Mouse (Mus musculus): ENCODE measurements around the gene Snx29. TPM values are rescaled to one million over a fixed set of nuclear protein-coding genes. Genes with fewer than 3 reads are reported as not detected.

Snx29 gene
- polyA plus RNA-seq, 1 experiment from 2014 or later, result 13.2 TPM

GRCm38 (mm10) chr16:11746036-11746435, 423.3 kb downstream of the Snx29 start:
- Histone ChIP-seq H3K36me3 (no peaks in the 10 kb centered on the region), H3K4me2 (no peak overlapping the region), H3K4me3 (no peak overlapping the region), H3K27ac (no peak overlapping the region), H3K4me1 (no peaks in the 10 kb centered on the region), H3K27me3 (no peaks in the 10 kb centered on the region), H3K9me3 (no peaks in the 10 kb centered on the region), H3K9ac (no peak overlapping the region)
- no peak for ATAC-seq (ENCODE audit: insufficient number of reproducible peaks, low FRiP score, low TSS enrichment, low read depth)
- 97% methylated on average over 2 of the region's 2 CpGs for WGBS

GRCm38 (mm10) chr16:11747867-11748266, 425.2 kb downstream of the Snx29 start:
- no peak overlapping the region for H3K27ac ChIP-seq
- 85% methylated on average over 5 of the region's 5 CpGs for WGBS
- H3K4me1 ChIP-seq, result no peaks in the 10 kb centered on the region
- ATAC-seq (ENCODE audit: insufficient number of reproducible peaks, low FRiP score, low TSS enrichment, low read depth), result no peak
- no peaks in the 10 kb centered on the region for H3K36me3 ChIP-seq
- H3K9me3 ChIP-seq, result no peaks in the 10 kb centered on the region
- H3K4me2 ChIP-seq, result no peak overlapping the region
- H3K4me3 ChIP-seq, result no peak overlapping the region
- no peaks in the 10 kb centered on the region for H3K27me3 ChIP-seq
- H3K9ac ChIP-seq, result no peak overlapping the region

- ATAC-seq (ENCODE audit: insufficient number of reproducible peaks, low FRiP score, low TSS enrichment, low read depth), result no peak
- Histone ChIP-seq H3K4me3 (no peak overlapping the region), H3K27me3 (no peaks in the 10 kb centered on the region), H3K36me3 (no peaks in the 10 kb centered on the region), H3K27ac (no peak overlapping the region), H3K4me2 (no peak overlapping the region), H3K9me3 (no peaks in the 10 kb centered on the region), H3K9ac (no peak overlapping the region), H3K4me1 (no peaks in the 10 kb centered on the region)
- 87% methylated on average over 3 of the region's 3 CpGs for WGBS
Observed at GRCm38 (mm10) chr16:11749111-11749510, 426.4 kb downstream of the Snx29 start.

GRCm38 (mm10) chr16:11750605-11751004, 427.9 kb downstream of the Snx29 start:
- H3K4me2 ChIP-seq, result no peak overlapping the region
- H3K4me3 ChIP-seq, result no peak overlapping the region
- no peak overlapping the region for H3K27ac ChIP-seq
- no peaks in the 10 kb centered on the region for H3K27me3 ChIP-seq
- H3K36me3 ChIP-seq, result no peaks in the 10 kb centered on the region
- ATAC-seq (ENCODE audit: insufficient number of reproducible peaks, low FRiP score, low TSS enrichment, low read depth), result no peak
- H3K4me1 ChIP-seq, result no peaks in the 10 kb centered on the region
- no peak overlapping the region for H3K9ac ChIP-seq
- no peaks in the 10 kb centered on the region for H3K9me3 ChIP-seq

GRCm38 (mm10) chr16:11752557-11752956, 429.8 kb downstream of the Snx29 start:
- Histone ChIP-seq H3K9me3 (no peaks in the 10 kb centered on the region), H3K36me3 (no peaks in the 10 kb centered on the region), H3K27me3 (no peaks in the 10 kb centered on the region), H3K4me1 (no peaks in the 10 kb centered on the region), H3K9ac (no peak overlapping the region), H3K4me3 (no peak overlapping the region), H3K4me2 (no peak overlapping the region), H3K27ac (no peak overlapping the region)
- 83% methylated on average over 5 of the region's 5 CpGs for WGBS
- no peak for ATAC-seq (ENCODE audit: insufficient number of reproducible peaks, low FRiP score, low TSS enrichment, low read depth)

GRCm38 (mm10) chr16:11753466-11753865, 430.8 kb downstream of the Snx29 start:
- Histone ChIP-seq H3K36me3 (no peaks in the 10 kb centered on the region), H3K4me2 (no peak overlapping the region), H3K4me1 (no peaks in the 10 kb centered on the region), H3K9me3 (no peaks in the 10 kb centered on the region), H3K9ac (no peak overlapping the region), H3K4me3 (no peak overlapping the region), H3K27me3 (no peaks in the 10 kb centered on the region), H3K27ac (no peak overlapping the region)
- no peak for ATAC-seq (ENCODE audit: insufficient number of reproducible peaks, low FRiP score, low TSS enrichment, low read depth)
- WGBS, result 84% methylated on average over 2 of the region's 2 CpGs

- Histone ChIP-seq H3K36me3 (no peaks in the 10 kb centered on the region), H3K4me1 (no peaks in the 10 kb centered on the region), H3K4me3 (no peak overlapping the region), H3K9ac (no peak overlapping the region), H3K27me3 (no peaks in the 10 kb centered on the region), H3K9me3 (no peaks in the 10 kb centered on the region), H3K4me2 (no peak overlapping the region), H3K27ac (no peak overlapping the region)
- no peak for ATAC-seq (ENCODE audit: insufficient number of reproducible peaks, low FRiP score, low TSS enrichment, low read depth)
- 88% methylated on average over 2 of the region's 2 CpGs for WGBS
Observed at GRCm38 (mm10) chr16:11754136-11754535, 431.4 kb downstream of the Snx29 start.

GRCm38 (mm10) chr16:11755281-11756066, 432.8 kb downstream of the Snx29 start:
- H3K36me3 ChIP-seq, result no peaks in the 10 kb centered on the region
- no peak overlapping the region for H3K4me3 ChIP-seq
- no peak overlapping the region for H3K27ac ChIP-seq
- WGBS, result 85% methylated on average over 9 of the region's 9 CpGs
- H3K4me1 ChIP-seq, result no peaks in the 10 kb centered on the region
- no peak for ATAC-seq (ENCODE audit: insufficient number of reproducible peaks, low FRiP score, low TSS enrichment, low read depth)
- H3K9ac ChIP-seq, result no peak overlapping the region
- H3K9me3 ChIP-seq, result no peaks in the 10 kb centered on the region
- H3K4me2 ChIP-seq, result no peak overlapping the region
- H3K27me3 ChIP-seq, result no peaks in the 10 kb centered on the region

GRCm38 (mm10) chr16:11756598-11757245, 434.0 kb downstream of the Snx29 start:
- 74% methylated on average over 1 of the region's 1 CpGs for WGBS
- Histone ChIP-seq H3K27me3 (no peaks in the 10 kb centered on the region), H3K4me2 (no peak overlapping the region), H3K27ac (no peak overlapping the region), H3K9me3 (no peaks in the 10 kb centered on the region), H3K4me3 (no peak overlapping the region), H3K9ac (no peak overlapping the region), H3K4me1 (no peaks in the 10 kb centered on the region), H3K36me3 (no peaks in the 10 kb centered on the region)
- no peak for ATAC-seq (ENCODE audit: insufficient number of reproducible peaks, low FRiP score, low TSS enrichment, low read depth)

GRCm38 (mm10) chr16:11757471-11757870, 434.8 kb downstream of the Snx29 start:
- Histone ChIP-seq H3K4me1 (no peaks in the 10 kb centered on the region), H3K9ac (no peak overlapping the region), H3K4me2 (no peak overlapping the region), H3K27me3 (no peaks in the 10 kb centered on the region), H3K27ac (no peak overlapping the region), H3K36me3 (no peaks in the 10 kb centered on the region), H3K9me3 (no peaks in the 10 kb centered on the region), H3K4me3 (no peak overlapping the region)
- ATAC-seq (ENCODE audit: insufficient number of reproducible peaks, low FRiP score, low TSS enrichment, low read depth), result no peak
- 82% methylated on average over 8 of the region's 8 CpGs for WGBS

GRCm38 (mm10) chr16:11757951-11758350, 435.2 kb downstream of the Snx29 start:
- H3K9ac ChIP-seq, result no peak overlapping the region
- H3K4me1 ChIP-seq, result no peaks in the 10 kb centered on the region
- H3K4me3 ChIP-seq, result no peak overlapping the region
- WGBS, result 83% methylated on average over 7 of the region's 7 CpGs
- no peaks in the 10 kb centered on the region for H3K27me3 ChIP-seq
- no peak for ATAC-seq (ENCODE audit: insufficient number of reproducible peaks, low FRiP score, low TSS enrichment, low read depth)
- H3K27ac ChIP-seq, result no peak overlapping the region
- H3K9me3 ChIP-seq, result no peaks in the 10 kb centered on the region
- no peak overlapping the region for H3K4me2 ChIP-seq
- H3K36me3 ChIP-seq, result no peaks in the 10 kb centered on the region

GRCm38 (mm10) chr16:11772318-11772717, 449.6 kb downstream of the Snx29 start:
- 53% methylated on average over 2 of the region's 2 CpGs for WGBS
- H3K9me3 ChIP-seq, result no peaks in the 10 kb centered on the region; the same call in none of the 2 replicates
- no peak overlapping the region for H3K4me3 ChIP-seq
- H3K4me1 ChIP-seq, result no peaks in the 10 kb centered on the region
- no peaks in the 10 kb centered on the region for H3K27me3 ChIP-seq
- ATAC-seq (ENCODE audit: insufficient number of reproducible peaks, low FRiP score, low TSS enrichment, low read depth), result no peak
- H3K4me2 ChIP-seq, result no peak overlapping the region
- H3K27ac ChIP-seq, result no peak overlapping the region
- no peaks in the 10 kb centered on the region for H3K36me3 ChIP-seq
- H3K9ac ChIP-seq, result no peak overlapping the region

Measured in limb, embryonic 15.5 days (tissue).